Mouse (Mus musculus): ENCODE data around the gene Wwox.

- no peak for TF ChIP-seq POLR2A (IDR thresholded peaks at IDR 0.05; ENCODE audit: low read depth, low read length)
- no peak for TF ChIP-seq MAFK (IDR thresholded peaks at IDR 0.05; ENCODE audit: insufficient replicate concordance, low read length)
- no peak for TF ChIP-seq MAX (IDR thresholded peaks at IDR 0.05; ENCODE audit: low read length)
- no peak for TF ChIP-seq TBP (conservative IDR thresholded peaks at IDR 0.05; ENCODE audit: low read depth, low read length)
- TF ChIP-seq E2F4 (IDR thresholded peaks at IDR 0.05; ENCODE audit: insufficient replicate concordance, low read depth, low read length), result no peak
- TF ChIP-seq CTCF (conservative IDR thresholded peaks at IDR 0.05 in 1 of 2, IDR thresholded peaks at IDR 0.05 in 1 of 2; ENCODE audit: low read depth in 2 of 2, low read length in 2 of 2), result no peak
Observed at GRCm38 (mm10) chr8:114463305-114463704, 23.9 kb downstream of the Wwox start.
